Mouse (Mus musculus) gonadal fat pad, adult 2 months (tissue): ENCODE results near the gene Aida. TPM values are rescaled to one million over a fixed set of nuclear protein-coding genes. Genes with fewer than 3 reads are reported as not detected.
A peak's percentile ranks its signal among the peaks of the same experiment; 100 is the strongest.
"Not testable (repeated sequence)": the region's sequence is repeated elsewhere in the genome, so short reads cannot be mapped to it uniquely, and the experiment has no call there.

Source experiments
- DNase-seq: peaks from one replicate; pipeline ENCODE4 v3.0.0-alpha.2; 2012; ENCODE audit warnings: low read depth
- polyA plus RNA-seq: library from polyadenylated mRNA; depleted of rRNA; stranded (reverse); fragments of >200 nt; gene quantifications from 2 replicates; pipeline ENCODE4 v1.2.3, GENCODE M21; 2012; rRNA removed

Gene Aida
- polyA plus RNA-seq: 19.6 and 25.0 TPM in 2 replicates

GRCm38 (mm10) chr1:183296465-183296864 lies at the start of gene Aida:
Aida (plus strand) TSS chr1:183296590.
- DNase-seq: no peak

- DNase-seq: no peak
Measured at GRCm38 (mm10) chr1:183248144-183248543, 48.2 kb upstream of the Aida start.

GRCm38 (mm10) chr1:183250612-183251011 lies 45.8 kb upstream of the Aida start:
- no peak for DNase-seq

GRCm38 (mm10) chr1:183251818-183252217 lies 44.6 kb upstream of the Aida start:
- no peak for DNase-seq

- no peak for DNase-seq
Measured at GRCm38 (mm10) chr1:183252574-183252973, 43.8 kb upstream of the Aida start.

GRCm38 (mm10) chr1:183264145-183265008 lies 32.0 kb upstream of the Aida start:
- DNase-seq: no peak

GRCm38 (mm10) chr1:183265921-183266467 lies 30.4 kb upstream of the Aida start:
- no peak for DNase-seq

GRCm38 (mm10) chr1:183267666-183268065 lies 28.7 kb upstream of the Aida start:
- no peak for DNase-seq

GRCm38 (mm10) chr1:183272867-183273818 lies 23.2 kb upstream of the Aida start:
- no peak for DNase-seq

GRCm38 (mm10) chr1:183274385-183274784 lies 22.0 kb upstream of the Aida start:
- no peak for DNase-seq

GRCm38 (mm10) chr1:183275763-183276162 lies 20.6 kb upstream of the Aida start:
- DNase-seq: no peak

GRCm38 (mm10) chr1:183288351-183288750 lies 8.0 kb upstream of the Aida start:
- no peak for DNase-seq

- DNase-seq: no peak
Measured at GRCm38 (mm10) chr1:183289576-183289975, 6.8 kb upstream of the Aida start.

GRCm38 (mm10) chr1:183296877-183297383 lies 540 bp downstream of the Aida start, which contains the start of gene Brox:
Brox (minus strand) TSS chr1:183297269.
- peak; percentile 34 for DNase-seq

GRCm38 (mm10) chr1:183297473-183297885 lies 1.1 kb downstream of the Aida start:
- DNase-seq: no peak

- DNase-seq: no peak
Measured at GRCm38 (mm10) chr1:183297886-183298489, 1.6 kb downstream of the Aida start.

GRCm38 (mm10) chr1:183299161-183299560 lies 2.8 kb downstream of the Aida start:
- DNase-seq: peak; percentile 96

- no peak for DNase-seq
Measured at GRCm38 (mm10) chr1:183307555-183307954, 11.2 kb downstream of the Aida start.

- DNase-seq: no peak
Measured at GRCm38 (mm10) chr1:183308476-183308875, 12.1 kb downstream of the Aida start.

GRCm38 (mm10) chr1:183309601-183310000 lies 13.2 kb downstream of the Aida start:
- not testable (repeated sequence) for DNase-seq

GRCm38 (mm10) chr1:183312076-183312475 lies 15.7 kb downstream of the Aida start:
- DNase-seq: no peak
